Mouse (Mus musculus): Measurements from ENCODE around the gene Vmn2r19. TPM values are rescaled to one million over a fixed set of nuclear protein-coding genes. Genes with fewer than 3 reads are reported as not detected.
"Not testable (repeated sequence)": the region's sequence is repeated elsewhere in the genome, so short reads cannot be mapped to it uniquely, and the experiment has no call there.

Gene Vmn2r19
- polyA plus RNA-seq, 1 experiment, result not detected

DNA sequence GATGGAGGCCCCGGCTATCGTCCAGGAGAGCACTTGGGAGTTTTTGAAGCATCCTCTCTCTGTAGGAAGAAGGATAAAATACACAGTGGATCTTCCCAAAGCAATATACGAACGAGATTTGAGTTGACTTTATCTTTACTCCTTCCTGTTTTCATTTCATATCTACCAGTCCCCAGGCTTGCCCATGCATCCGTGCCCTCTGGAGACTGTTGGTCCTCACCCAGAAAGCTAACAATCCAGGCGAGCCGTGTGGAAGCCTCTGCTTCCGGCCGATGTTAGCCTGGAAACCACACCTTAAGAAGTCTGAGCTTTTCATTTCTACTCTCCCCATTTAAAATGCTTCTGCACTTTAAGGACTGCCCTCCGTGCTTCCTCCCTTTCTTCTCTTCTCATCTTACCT, 19.2 kb upstream of the Vmn2r19 start:
- no peak overlapping the region for H3K4me3 ChIP-seq (replicated peaks; ENCODE audit: extremely low read depth, low read depth, low read length)
- H3K4me1 ChIP-seq (ENCODE audit: control insufficient read depth, insufficient read depth, low read length), result no peaks in the 10 kb centered on the region
- no peak for DNase-seq
- TF ChIP-seq POLR2A (IDR thresholded peaks at IDR 0.05; ENCODE audit: borderline replicate concordance, extremely low read depth, low read depth, low read length), result no peak
- no peak for TF ChIP-seq CTCF (IDR thresholded peaks at IDR 0.05; ENCODE audit: insufficient read depth, low read length)
- 66% methylated on average over 10 of the region's 10 CpGs for WGBS

DNA sequence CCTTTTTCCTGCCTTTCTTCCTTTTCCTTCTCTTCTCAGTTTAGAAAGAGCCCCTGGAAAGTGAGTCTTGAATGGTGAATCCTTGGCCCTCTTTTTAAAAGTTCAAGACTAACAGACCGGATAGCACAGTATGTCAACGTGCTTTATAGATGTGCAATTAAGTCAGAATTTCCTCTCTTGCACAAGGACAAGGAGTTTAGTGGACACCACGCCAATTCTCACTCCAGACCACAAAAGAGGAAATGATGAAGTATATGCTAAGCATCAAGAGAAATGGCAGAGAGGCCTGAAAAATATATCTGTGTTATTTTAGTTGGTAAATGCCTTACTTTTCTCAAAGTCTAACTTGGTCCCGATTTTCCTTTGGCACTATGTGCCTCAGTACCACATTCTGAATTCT, 18.4 kb upstream of the Vmn2r19 start, which contains the start of gene Clec4e:
Gene Clec4e, minus strand, starts transcription at position 118 of the 400 bp plus-strand sequence.
- no peaks in the 10 kb centered on the region for H3K4me1 ChIP-seq (ENCODE audit: control insufficient read depth, insufficient read depth, low read length)
- TF ChIP-seq CTCF (IDR thresholded peaks at IDR 0.05; ENCODE audit: insufficient read depth, low read length) (no peak), POLR2A (IDR thresholded peaks at IDR 0.05; ENCODE audit: borderline replicate concordance, extremely low read depth, low read depth, low read length) (no peak)
- DNase-seq, result no peak
- WGBS, result 56% methylated on average over 4 of the region's 4 CpGs
- H3K4me3 ChIP-seq (replicated peaks; ENCODE audit: extremely low read depth, low read depth, low read length), result no peak within 1 kb of the TSS

DNA sequence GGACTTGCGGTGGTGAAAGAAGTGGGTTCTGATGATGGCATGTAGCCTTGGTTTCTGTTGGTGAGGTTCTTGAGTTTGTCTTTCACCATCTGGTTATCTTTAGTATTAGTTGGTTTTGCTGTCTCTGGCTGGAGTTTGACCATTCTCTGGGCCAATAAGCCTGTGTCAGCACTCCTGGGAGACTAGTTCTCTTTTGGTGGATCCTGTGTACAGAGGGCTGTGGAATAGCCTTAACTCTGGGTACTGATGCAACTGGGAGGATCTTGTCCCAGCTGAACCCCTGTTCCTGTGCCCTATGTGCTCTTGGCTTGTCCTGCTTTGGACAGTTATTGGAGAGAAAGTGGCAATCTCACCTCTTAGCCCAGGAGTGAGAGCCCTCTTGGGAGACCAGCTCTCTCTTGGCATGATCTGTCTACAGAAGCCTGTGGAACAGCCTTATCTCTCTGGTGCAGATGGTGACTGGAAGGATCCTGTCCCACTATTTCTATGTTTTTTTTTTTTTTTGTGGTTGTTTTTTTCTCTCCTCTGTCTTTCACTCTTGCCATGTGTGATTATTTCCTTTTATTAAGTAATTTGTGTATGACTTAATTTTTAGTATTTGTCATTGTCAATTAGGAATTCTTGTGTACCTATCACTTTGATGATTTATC, 15.3 kb upstream of the Vmn2r19 start:
- Histone ChIP-seq H3K4me1 (ENCODE audit: control insufficient read depth, insufficient read depth, low read length) (no peaks in the 10 kb centered on the region), H3K4me3 (replicated peaks; ENCODE audit: extremely low read depth, low read depth, low read length) (no peak overlapping the region)
- DNase-seq, result no peak
- no peak for TF ChIP-seq POLR2A (IDR thresholded peaks at IDR 0.05; ENCODE audit: borderline replicate concordance, extremely low read depth, low read depth, low read length)
- no peak for TF ChIP-seq CTCF (IDR thresholded peaks at IDR 0.05; ENCODE audit: insufficient read depth, low read length)
- WGBS, result 94% methylated on average over 1 of the region's 1 CpGs

DNA sequence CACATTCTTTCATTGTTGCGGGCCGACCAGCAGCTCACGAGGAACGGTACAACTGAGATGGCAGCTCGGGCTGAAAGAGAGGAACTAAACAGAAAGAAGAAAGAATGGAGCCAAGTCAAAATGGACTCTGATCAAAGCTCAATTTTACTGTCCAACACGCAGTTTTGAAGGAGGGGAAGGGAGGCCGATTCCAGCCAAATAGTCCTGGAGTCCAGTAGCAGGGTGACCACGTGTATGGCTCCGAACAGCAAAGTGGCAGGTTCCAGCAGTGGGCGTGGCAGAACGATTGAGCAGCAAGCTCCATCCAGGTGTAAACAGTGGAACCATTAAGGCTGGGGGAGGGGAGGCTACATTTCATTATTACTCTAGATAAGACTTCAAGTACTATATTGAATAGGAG, 14.6 kb upstream of the Vmn2r19 start:
- not testable (repeated sequence) for DNase-seq; H3K4me1 ChIP-seq (ENCODE audit: control insufficient read depth, insufficient read depth, low read length); H3K4me3 ChIP-seq (replicated peaks; ENCODE audit: extremely low read depth, low read depth, low read length)
- WGBS, result 85% methylated on average over 11 of the region's 11 CpGs

DNA sequence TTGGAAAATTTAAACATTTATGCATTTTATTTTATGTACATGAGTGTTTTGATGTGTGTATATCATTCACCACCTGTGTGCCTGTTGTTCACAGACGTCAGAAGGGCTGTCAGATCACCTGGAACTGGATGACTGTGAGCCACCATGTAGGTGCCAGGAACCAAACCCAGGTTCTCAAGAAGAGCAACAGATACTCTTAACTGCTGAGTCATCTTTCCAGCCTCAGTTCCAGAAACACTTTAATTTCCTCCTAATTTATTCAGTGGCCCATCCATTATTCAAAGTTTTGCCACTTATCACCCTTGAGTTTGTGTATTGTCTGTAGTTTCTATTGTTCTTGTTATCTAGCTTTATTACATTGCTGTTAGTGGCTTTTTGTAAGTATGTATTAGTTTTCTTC, 11.4 kb upstream of the Vmn2r19 start:
- WGBS, result 29% methylated on average over 1 of the region's 1 CpGs
- DNase-seq, result no peak
- no peak overlapping the region for H3K4me3 ChIP-seq (replicated peaks; ENCODE audit: extremely low read depth, low read depth, low read length)
- H3K4me1 ChIP-seq (ENCODE audit: control insufficient read depth, insufficient read depth, low read length), result no peaks in the 10 kb centered on the region
- no peak for TF ChIP-seq POLR2A (IDR thresholded peaks at IDR 0.05; ENCODE audit: borderline replicate concordance, extremely low read depth, low read depth, low read length)
- no peak for TF ChIP-seq CTCF (IDR thresholded peaks at IDR 0.05; ENCODE audit: insufficient read depth, low read length)

DNA sequence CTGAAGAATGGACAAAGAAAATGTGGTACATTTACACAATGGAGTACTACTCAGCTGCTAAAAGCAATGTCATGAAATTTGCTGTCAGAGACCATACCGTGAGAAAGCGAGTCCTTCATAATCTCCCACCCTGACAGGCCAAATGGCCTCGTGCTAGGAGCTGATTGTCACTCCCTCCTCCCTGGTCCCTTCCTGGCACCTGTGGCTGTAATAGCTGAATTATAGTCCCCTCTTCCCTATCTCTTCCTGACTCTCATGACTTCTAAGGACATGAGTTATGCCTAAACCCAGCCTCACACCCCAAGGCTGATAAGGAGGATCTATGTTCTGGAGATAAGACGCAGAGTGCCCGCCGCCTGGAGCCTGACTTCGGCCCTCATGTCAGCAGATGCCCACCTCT, 1.8 kb upstream of the Vmn2r19 start:
- WGBS, result 77% methylated on average over 7 of the region's 7 CpGs
- DNase-seq; H3K4me1 ChIP-seq (ENCODE audit: control insufficient read depth, insufficient read depth, low read length); H3K4me3 ChIP-seq (replicated peaks; ENCODE audit: extremely low read depth, low read depth, low read length): not testable (repeated sequence)

DNA sequence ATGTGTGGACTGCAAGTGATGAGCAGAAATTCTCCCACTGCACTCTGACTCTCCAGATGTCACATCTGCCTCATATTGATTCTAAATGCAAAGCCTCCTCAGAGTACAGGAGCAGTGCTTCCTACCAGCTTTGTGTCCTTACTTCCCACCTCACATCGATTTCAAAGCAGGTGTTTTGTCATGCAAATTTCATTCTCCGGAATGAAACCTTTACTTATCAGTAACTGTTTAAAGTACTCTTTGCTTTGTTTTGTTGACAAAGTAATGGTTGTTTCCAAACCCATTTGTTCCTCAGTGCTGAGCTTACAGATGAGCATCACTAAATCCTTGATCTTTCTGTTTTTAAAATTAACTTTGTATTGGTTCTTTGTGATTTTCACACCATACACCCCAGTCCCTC, 24.4 kb downstream of the Vmn2r19 start:
- no peaks in the 10 kb centered on the region for H3K4me1 ChIP-seq (ENCODE audit: control insufficient read depth, insufficient read depth, low read length)
- no peak for DNase-seq
- no peak overlapping the region for H3K4me3 ChIP-seq (replicated peaks; ENCODE audit: extremely low read depth, low read depth, low read length)
- WGBS, result 37% methylated on average over 2 of the region's 2 CpGs
- no peak for TF ChIP-seq CTCF (IDR thresholded peaks at IDR 0.05; ENCODE audit: insufficient read depth, low read length)
- TF ChIP-seq POLR2A (IDR thresholded peaks at IDR 0.05; ENCODE audit: borderline replicate concordance, extremely low read depth, low read depth, low read length), result no peak

DNA sequence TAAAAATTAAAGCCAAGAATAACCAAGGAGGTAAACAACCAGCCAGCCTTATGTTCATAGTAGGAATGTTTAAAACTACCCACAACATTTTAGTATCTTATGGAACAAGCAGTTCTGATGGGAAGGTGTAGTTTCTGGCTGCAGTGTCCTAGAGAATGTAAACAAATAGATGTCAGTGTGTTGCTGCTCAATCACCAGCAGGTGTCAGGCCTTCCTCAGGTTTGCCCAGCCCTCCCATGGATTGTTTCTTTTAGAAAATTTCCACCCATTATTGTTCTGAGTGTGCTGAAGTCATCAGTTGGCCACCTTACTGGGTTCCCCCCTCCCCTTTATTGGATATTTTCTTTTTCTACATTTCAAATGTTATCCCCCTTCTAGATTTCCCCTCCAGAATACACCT, 32.0 kb downstream of the Vmn2r19 start:
- Histone ChIP-seq H3K4me1 (ENCODE audit: control insufficient read depth, insufficient read depth, low read length) (no peaks in the 10 kb centered on the region), H3K4me3 (replicated peaks; ENCODE audit: extremely low read depth, low read depth, low read length) (no peak overlapping the region)
- no peak for TF ChIP-seq POLR2A (IDR thresholded peaks at IDR 0.05; ENCODE audit: borderline replicate concordance, extremely low read depth, low read depth, low read length)
- TF ChIP-seq CTCF (IDR thresholded peaks at IDR 0.05; ENCODE audit: insufficient read depth, low read length), result no peak
- DNase-seq, result no peak

DNA sequence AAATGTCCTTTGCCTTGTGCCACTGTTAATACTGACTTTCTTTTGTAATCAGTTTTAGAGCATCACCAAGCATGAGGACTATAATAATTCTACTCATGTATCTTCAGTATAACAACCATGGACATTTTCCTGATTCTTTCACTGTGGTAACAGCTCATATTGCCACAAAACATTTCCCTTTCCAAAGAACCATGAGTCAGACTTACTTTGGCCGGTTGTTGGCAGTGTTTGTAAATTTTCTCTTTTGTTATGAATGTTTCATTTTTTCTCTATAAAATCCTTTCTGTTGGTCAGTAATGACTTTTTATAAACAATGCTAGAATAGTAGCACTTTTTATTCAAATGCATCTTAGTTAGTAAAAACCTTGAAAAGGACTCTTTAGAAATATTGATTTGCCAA, 38.0 kb downstream of the Vmn2r19 start:
- no peak for TF ChIP-seq POLR2A (IDR thresholded peaks at IDR 0.05; ENCODE audit: borderline replicate concordance, extremely low read depth, low read depth, low read length)
- TF ChIP-seq CTCF (IDR thresholded peaks at IDR 0.05; ENCODE audit: insufficient read depth, low read length), result no peak
- Histone ChIP-seq H3K4me1 (ENCODE audit: control insufficient read depth, insufficient read depth, low read length) (no peaks in the 10 kb centered on the region), H3K4me3 (replicated peaks; ENCODE audit: extremely low read depth, low read depth, low read length) (no peak overlapping the region)
- WGBS, result 73% methylated on average over 1 of the region's 1 CpGs
- no peak for DNase-seq

Other genes with a start within 250 kb of the Vmn2r19 start
- 1.9 and 7.2 TPM in 2 replicates for gene Clec4a2, start 201.9 kb upstream of the Vmn2r19 start, polyA plus RNA-seq (2012; rRNA removed)
- not detected in 2 replicates for gene Clec4b2, start 135.4 kb upstream of the Vmn2r19 start, polyA plus RNA-seq (2012; rRNA removed)
- 6.6 and 9.8 TPM in 2 replicates for gene Clec4n, start 78.5 kb upstream of the Vmn2r19 start, polyA plus RNA-seq (2012; rRNA removed)
- gene Clec4d, start 46.2 kb upstream of the Vmn2r19 start, polyA plus RNA-seq (2012; rRNA removed), result 0.74 and 2.1 TPM in 2 replicates
- 0.35 and 0.85 TPM in 2 replicates for gene Clec4e, start 18.5 kb upstream of the Vmn2r19 start, polyA plus RNA-seq (2012; rRNA removed)
- not detected in 2 replicates for gene Vmn2r20, start 109.8 kb downstream of the Vmn2r19 start, polyA plus RNA-seq (2012; rRNA removed)
- gene Vmn2r21, start 225.1 kb downstream of the Vmn2r19 start, polyA plus RNA-seq (2012; rRNA removed), result not detected in 2 replicates